Mouse (Mus musculus) C2C12 (cell line): ENCODE results near the gene Dhx57. TPM values are rescaled to one million over a fixed set of nuclear protein-coding genes. Genes with fewer than 3 reads are reported as not detected.

Experiments used
- H3K27me3 ChIP-seq: one replicate; pipeline ENCODE4 v1.6.1; 2011; ENCODE audit not compliant: control insufficient read depth, insufficient read depth, insufficient read length
- H3K36me3 ChIP-seq: one replicate; pipeline ENCODE4 v1.6.1; 2011; ENCODE audit not compliant: control insufficient read depth, insufficient read depth
- H3K4me3 ChIP-seq: one replicate; pipeline ENCODE4 v1.5.1; 2011; ENCODE audit warnings: mild to moderate bottlenecking, control low read depth; ENCODE audit not compliant: poor library complexity, insufficient read depth, severe bottlenecking
- H3K79me2 ChIP-seq: one replicate; pipeline ENCODE4 v1.6.1; 2011; ENCODE audit not compliant: control insufficient read depth, insufficient read depth
- H3K79me3 ChIP-seq: one replicate; pipeline ENCODE4 v1.6.1; 2011; ENCODE audit warnings: low read depth, control low read depth
- H3ac ChIP-seq: one replicate; pipeline ENCODE3; 2011; ENCODE audit warnings: low read depth; ENCODE audit not compliant: control insufficient read depth, insufficient read length
- CEBPB ChIP-seq: IDR thresholded peaks from one replicate; pipeline ENCODE4 v1.6.1; 2011; ENCODE audit warnings: low read depth, mild to moderate bottlenecking, control low read depth, moderate library complexity
- CTCF ChIP-seq: IDR thresholded peaks from one replicate; pipeline ENCODE4 v1.5.1; 2011; ENCODE audit not compliant: control insufficient read depth, insufficient read depth, insufficient read length
- FOSL1 ChIP-seq: IDR thresholded peaks from one replicate; pipeline ENCODE4 v1.8.0; 2011; ENCODE audit warnings: mild to moderate bottlenecking, low read length; ENCODE audit not compliant: poor library complexity, insufficient read depth, severe bottlenecking
- MAX ChIP-seq: IDR thresholded peaks from one replicate; pipeline ENCODE4 v1.6.1; 2011; ENCODE audit warnings: mild to moderate bottlenecking, control low read depth
- MYOD1 ChIP-seq: IDR thresholded peaks from one replicate; pipeline ENCODE4 v1.6.1; 2011; ENCODE audit warnings: low read depth; ENCODE audit not compliant: control insufficient read depth, insufficient read length
- MYOG ChIP-seq: IDR thresholded peaks from one replicate; pipeline ENCODE4 v1.6.1; 2011; ENCODE audit not compliant: control insufficient read depth, insufficient read length; ENCODE audit errors: extremely low read depth
- USF1 ChIP-seq: IDR thresholded peaks from one replicate; pipeline ENCODE4 v1.6.1; 2011; ENCODE audit warnings: low read depth, mild to moderate bottlenecking, control low read depth, moderate library complexity
- polyA plus RNA-seq: library from polyadenylated mRNA; unstranded; fragments of >200 nt; fragmentation: generic; extraction: Trizol; gene quantifications from one replicate; pipeline ENCODE4 v1.2.1, GENCODE M21; 2012; ENCODE audit warnings: missing spikeins

Dhx57 gene
- polyA plus RNA-seq, 1 experiment, result 6.1 TPM

DNA sequence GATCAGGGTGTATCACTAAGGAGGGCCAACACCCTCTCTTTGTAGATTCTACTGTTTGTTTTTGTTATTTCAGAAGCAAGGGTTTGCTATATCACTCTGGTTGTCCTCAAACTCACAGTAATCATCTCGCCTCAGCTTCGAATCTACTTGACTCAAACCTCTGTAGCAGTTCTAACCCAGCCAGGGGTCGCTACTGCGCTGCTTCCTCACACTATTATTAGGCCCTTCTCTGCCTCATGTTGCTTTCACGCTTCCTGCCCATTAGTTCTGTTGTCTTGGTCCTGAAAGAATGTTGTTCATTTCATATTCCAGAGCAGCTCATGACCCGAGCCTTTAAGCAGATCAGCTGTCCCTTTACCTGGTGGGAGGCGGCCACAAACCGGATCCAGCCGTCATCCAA is 48.7 kb downstream of the Dhx57 start:
- peaks cover 43% of the 10 kb centered on the region for H3K36me3 ChIP-seq
- H3K27me3 ChIP-seq, result no peaks in the 10 kb centered on the region
- no peaks in the 10 kb centered on the region for H3K79me3 ChIP-seq
- H3K79me2 ChIP-seq, result no peaks in the 10 kb centered on the region
- TF ChIP-seq FOSL1, result no peak
- TF ChIP-seq USF1, result no peak
- H3K4me3 ChIP-seq, result no peak overlapping the region
- H3ac ChIP-seq, result no peak overlapping the region

DNA sequence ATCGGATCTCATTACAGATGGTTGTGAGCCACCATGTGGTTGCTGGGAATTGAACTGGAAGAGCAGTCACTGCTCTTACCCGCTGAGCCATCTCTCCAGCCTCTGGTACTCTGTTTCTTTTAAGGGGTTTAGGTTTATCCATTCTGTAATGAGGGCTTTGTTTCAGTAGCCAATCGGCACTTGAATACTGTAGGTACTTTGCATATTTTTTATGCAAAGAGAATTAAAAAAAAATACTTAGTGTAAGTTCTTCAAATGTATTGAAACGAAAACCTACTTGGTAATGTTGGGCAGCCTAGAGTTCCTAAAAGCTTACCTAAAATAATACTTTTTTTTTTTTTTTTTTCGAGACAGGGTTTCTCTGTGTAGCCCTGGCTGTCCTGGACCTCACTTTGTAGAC is 52.8 kb downstream of the Dhx57 start:
- TF ChIP-seq USF1 (no peak), MYOD1 (no peak), MYOG (no peak), MAX (no peak), CTCF (no peak), CEBPB (no peak), FOSL1 (no peak)
- no peaks in the 10 kb centered on the region for H3K79me2 ChIP-seq
- no peak overlapping the region for H3ac ChIP-seq
- no peak overlapping the region for H3K4me3 ChIP-seq
- peaks cover 23% of the 10 kb centered on the region for H3K36me3 ChIP-seq
- H3K79me3 ChIP-seq, result no peaks in the 10 kb centered on the region
- H3K27me3 ChIP-seq, result no peaks in the 10 kb centered on the region

DNA sequence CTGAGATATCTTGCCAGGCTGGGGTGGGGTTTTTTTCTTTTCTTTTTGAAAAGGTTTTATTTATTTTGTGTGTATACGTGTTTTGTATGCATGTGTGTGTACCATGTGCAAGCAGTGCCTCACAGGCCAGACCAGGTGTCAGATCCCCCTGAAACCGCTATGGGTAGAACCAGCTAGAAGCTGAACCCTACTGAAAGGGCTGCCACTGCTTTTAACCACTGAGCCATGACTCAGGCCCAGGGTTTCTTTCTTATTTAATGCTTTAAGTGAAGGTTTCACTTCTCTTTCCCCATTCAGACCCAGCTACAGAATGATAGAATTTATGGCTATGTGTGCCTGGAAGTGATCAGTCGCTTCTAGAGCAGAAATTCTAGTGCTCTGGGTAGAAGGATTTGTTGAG is 53.5 kb downstream of the Dhx57 start:
- Histone ChIP-seq H3K27me3 (no peaks in the 10 kb centered on the region), H3K79me2 (no peaks in the 10 kb centered on the region), H3ac (no peak overlapping the region), H3K4me3 (no peak overlapping the region), H3K79me3 (no peaks in the 10 kb centered on the region), H3K36me3 (peaks cover 23% of the 10 kb centered on the region)
- TF ChIP-seq MAX, result no peak
- no peak for TF ChIP-seq USF1
- no peak for TF ChIP-seq CTCF
- TF ChIP-seq MYOG, result no peak
- TF ChIP-seq CEBPB, result no peak
- no peak for TF ChIP-seq MYOD1

DNA sequence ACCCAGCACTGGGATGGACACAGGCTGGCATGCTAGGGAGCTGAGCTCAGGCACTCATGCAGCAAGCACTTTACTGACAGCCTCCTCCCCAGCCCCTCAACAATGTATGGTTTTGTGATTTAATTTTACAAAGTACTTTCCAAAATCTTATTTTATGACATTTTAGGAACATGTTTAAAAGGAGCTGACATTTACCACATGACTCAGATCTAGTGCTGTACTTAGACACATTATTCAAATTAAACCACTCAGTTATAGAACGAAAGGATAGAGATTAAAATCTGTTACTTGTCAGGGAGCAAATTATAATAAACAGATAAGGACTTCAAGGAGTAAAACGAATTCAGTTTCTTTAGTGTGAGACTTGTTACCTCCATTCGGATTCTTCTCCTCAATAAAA is 54.8 kb downstream of the Dhx57 start:
- Histone ChIP-seq H3K4me3 (no peak overlapping the region), H3K36me3 (peaks cover 21% of the 10 kb centered on the region), H3K79me2 (no peaks in the 10 kb centered on the region), H3K79me3 (no peaks in the 10 kb centered on the region), H3K27me3 (no peaks in the 10 kb centered on the region), H3ac (no peak overlapping the region)
- TF ChIP-seq MYOD1 (no peak), USF1 (no peak), CTCF (no peak), MYOG (no peak), CEBPB (no peak), FOSL1 (no peak), MAX (no peak)

DNA sequence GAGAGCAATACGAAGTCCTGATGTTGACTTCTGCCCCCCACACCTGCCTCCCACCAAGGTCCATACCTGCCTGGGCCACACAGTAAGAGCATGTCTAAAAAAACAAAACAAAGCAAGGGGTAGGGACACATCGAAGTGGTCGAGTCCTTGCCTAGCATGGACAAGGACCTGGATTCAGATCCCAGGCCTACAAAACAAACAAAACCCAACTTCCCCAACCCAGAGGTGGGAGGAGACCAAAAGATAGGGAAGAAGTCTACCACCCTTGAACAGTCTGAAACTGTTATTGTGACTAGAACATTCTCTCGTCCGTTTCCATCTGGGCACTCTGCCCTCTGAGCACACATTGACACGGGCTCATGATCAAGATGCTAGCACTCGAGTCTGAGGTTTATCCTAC is 55.9 kb downstream of the Dhx57 start:
- Histone ChIP-seq H3K36me3 (peaks cover 20% of the 10 kb centered on the region), H3K79me2 (no peaks in the 10 kb centered on the region), H3K27me3 (no peaks in the 10 kb centered on the region), H3K4me3 (no peak overlapping the region), H3ac (no peak overlapping the region), H3K79me3 (no peaks in the 10 kb centered on the region)
- TF ChIP-seq USF1 (no peak), FOSL1 (no peak), MAX (no peak), CTCF (no peak), CEBPB (no peak), MYOG (no peak), MYOD1 (no peak)

DNA sequence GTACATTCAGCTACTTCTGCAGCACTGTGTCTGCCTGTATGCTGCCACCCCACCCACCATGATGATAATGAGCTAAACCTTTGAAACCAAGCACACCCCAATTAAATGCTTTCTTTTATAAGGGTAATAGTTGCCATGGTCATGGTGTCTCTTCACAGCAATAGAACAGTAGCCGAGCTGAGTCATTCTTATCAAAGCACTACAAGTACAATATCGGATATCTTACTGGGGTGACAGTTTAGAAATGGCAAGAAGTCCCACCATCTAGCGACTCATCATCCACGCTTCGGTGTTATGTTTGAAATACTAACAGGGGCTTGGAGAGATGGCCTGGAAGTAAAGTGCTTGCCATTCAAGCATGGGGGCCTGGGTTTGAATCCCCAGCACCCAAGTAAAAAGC is 56.4 kb downstream of the Dhx57 start:
- no peaks in the 10 kb centered on the region for H3K79me2 ChIP-seq
- no peak overlapping the region for H3ac ChIP-seq
- H3K79me3 ChIP-seq, result no peaks in the 10 kb centered on the region
- peaks cover 17% of the 10 kb centered on the region for H3K36me3 ChIP-seq
- H3K4me3 ChIP-seq, result no peak overlapping the region
- TF ChIP-seq CTCF (no peak), MYOD1 (no peak), MYOG (no peak), FOSL1 (no peak), CEBPB (no peak), MAX (no peak)
- H3K27me3 ChIP-seq, result no peaks in the 10 kb centered on the region
